Mouse (Mus musculus) kidney, embryonic 16.5 days (tissue): ENCODE results near the gene Lrrd1. TPM values are rescaled to one million over a fixed set of nuclear protein-coding genes. Genes with fewer than 3 reads are reported as not detected.
"Not testable (repeated sequence)": the region's sequence is repeated elsewhere in the genome, so short reads cannot be mapped to it uniquely, and the experiment has no call there.

Experiments used
- ATAC-seq: fragments of 200-750 bp; cut with Nextera tagmentation; 2 replicates; pipeline ENCODE4 v1.8.0; 2017; ENCODE audit warnings: moderate TSS enrichment; ENCODE audit not compliant: low FRiP score, low TSS enrichment
- H3K27ac ChIP-seq: fragments of 300-500 bp; sonication (generic); 2 replicates; pipeline ENCODE4 v1.5.1; 2014; ENCODE audit warnings: low read length
- H3K27me3 ChIP-seq: fragments of 300-500 bp; sonication (generic); 2 replicates; pipeline ENCODE4 v1.6.1; 2014; ENCODE audit warnings: low read length, control low read depth, mixed read lengths; ENCODE audit not compliant: insufficient read depth
- H3K36me3 ChIP-seq: fragments of 300-500 bp; sonication (generic); 2 replicates; pipeline ENCODE4 v1.6.1; 2014; ENCODE audit warnings: low read length, control low read depth, mixed read lengths; ENCODE audit not compliant: insufficient read depth
- H3K4me1 ChIP-seq: fragments of 300-500 bp; sonication (generic); 2 replicates; pipeline ENCODE4 v1.6.1; 2014; ENCODE audit warnings: low read length, control low read depth, mixed read lengths; ENCODE audit not compliant: insufficient read depth
- H3K4me2 ChIP-seq: fragments of 300-500 bp; sonication (generic); replicated peaks from 2 replicates; pipeline ENCODE4 v1.6.1; 2014; ENCODE audit warnings: low read depth, low read length
- H3K4me3 ChIP-seq: fragments of 300-500 bp; sonication (generic); 2 replicates; pipeline ENCODE4 v1.5.1; 2014; ENCODE audit warnings: mild to moderate bottlenecking, low read length
- H3K9ac ChIP-seq: fragments of 300-500 bp; sonication (generic); replicated peaks from 2 replicates; pipeline ENCODE4 v1.6.1; 2014; ENCODE audit warnings: low read length
- H3K9me3 ChIP-seq: fragments of 300-500 bp; sonication (generic); 2 replicates; pipeline ENCODE4 v1.6.1; 2016; ENCODE audit warnings: low read length, control low read depth
- WGBS: fragments of 180-500 bp; shearing (Covaris S2); extraction: QIAGEN DNeasy Blood & Tissue Kit; methylation state at CpG from one replicate; pipeline ENCODE4 v1.1.7; 2014; 5-methylcytosine and 5-hydroxymethylcytosine counted together
- polyA plus RNA-seq: library from polyadenylated mRNA; unstranded; fragments of >200 nt; fragmentation: Nextera tagmentation; extraction: Ambion mirVana; gene quantifications from 2 replicates; pipeline ENCODE4 v1.2.1, GENCODE M21; 2015

Gene Lrrd1
- polyA plus RNA-seq, 1 experiment from 2014 or later, result not detected

GRCm38 (mm10) chr5:3834107-3834506 lies 10.9 kb upstream of the Lrrd1 start:
- H3K4me1 ChIP-seq, result no peaks in the 10 kb centered on the region
- H3K36me3 ChIP-seq, result peaks cover 25% of the 10 kb centered on the region
- H3K4me2 ChIP-seq, result no peak overlapping the region
- ATAC-seq, result no peak
- H3K9me3 ChIP-seq, result peaks cover 8% of the 10 kb centered on the region
- no peak overlapping the region for H3K9ac ChIP-seq
- no peak overlapping the region for H3K4me3 ChIP-seq
- no peaks in the 10 kb centered on the region for H3K27me3 ChIP-seq
- no peak overlapping the region for H3K27ac ChIP-seq
- 81% methylated on average over 1 of the region's 1 CpGs for WGBS

DNA sequence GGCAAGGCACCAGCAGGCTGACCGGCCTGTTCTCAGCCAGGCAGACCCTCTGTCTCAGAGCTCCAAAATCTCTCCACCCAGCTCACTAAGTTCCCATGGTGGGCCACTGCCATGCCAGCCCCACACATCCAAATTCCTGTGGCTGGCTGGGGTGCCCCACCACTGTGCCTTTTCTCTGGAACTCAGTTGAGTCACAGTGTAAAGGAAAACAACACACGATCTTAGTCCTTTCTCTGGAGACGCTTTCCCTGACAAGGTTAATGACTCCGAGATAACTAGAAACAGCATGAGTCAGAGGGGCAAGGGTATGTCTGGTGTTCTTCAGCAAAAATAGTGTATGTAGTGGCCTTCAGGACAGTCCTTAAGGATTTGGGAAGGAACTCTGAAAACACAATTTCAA lies 25.2 kb downstream of the Lrrd1 start:
- ATAC-seq, result no peak
- 61% methylated on average over 4 of the region's 4 CpGs for WGBS
- Histone ChIP-seq H3K36me3 (no peaks in the 10 kb centered on the region), H3K4me1 (no peaks in the 10 kb centered on the region), H3K4me2 (no peak overlapping the region), H3K9ac (no peak overlapping the region), H3K27ac (no peak overlapping the region), H3K27me3 (no peaks in the 10 kb centered on the region), H3K4me3 (no peak overlapping the region), H3K9me3 (no peaks in the 10 kb centered on the region)

DNA sequence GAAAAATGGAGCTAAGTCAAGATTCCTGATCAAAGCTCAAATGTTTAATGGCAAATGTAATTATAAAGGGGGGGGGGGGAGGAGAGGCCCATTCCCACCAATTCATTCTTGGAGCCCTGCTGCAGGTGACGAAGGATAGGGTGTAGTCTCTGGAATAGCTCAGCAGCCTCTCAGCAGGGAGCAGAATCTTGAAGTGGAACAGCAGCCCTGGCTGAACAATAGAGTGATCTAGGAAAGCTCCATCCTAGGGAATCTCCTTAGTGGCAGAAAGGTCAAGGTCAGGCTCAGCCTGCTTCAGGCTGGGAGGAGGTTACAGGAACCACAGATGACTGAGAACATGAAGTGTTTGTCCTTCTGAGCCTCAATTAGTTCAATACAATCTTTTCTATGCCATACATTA lies 27.4 kb downstream of the Lrrd1 start:
- no peaks in the 10 kb centered on the region for H3K36me3 ChIP-seq
- H3K9me3 ChIP-seq, result no peaks in the 10 kb centered on the region
- no peaks in the 10 kb centered on the region for H3K27me3 ChIP-seq
- no peak for ATAC-seq
- H3K9ac ChIP-seq, result no peak overlapping the region
- H3K27ac ChIP-seq, result no peak overlapping the region
- H3K4me1 ChIP-seq, result no peaks in the 10 kb centered on the region
- H3K4me3 ChIP-seq, result no peak overlapping the region
- H3K4me2 ChIP-seq, result no peak overlapping the region
- WGBS, result 76% methylated on average over 1 of the region's 1 CpGs

DNA sequence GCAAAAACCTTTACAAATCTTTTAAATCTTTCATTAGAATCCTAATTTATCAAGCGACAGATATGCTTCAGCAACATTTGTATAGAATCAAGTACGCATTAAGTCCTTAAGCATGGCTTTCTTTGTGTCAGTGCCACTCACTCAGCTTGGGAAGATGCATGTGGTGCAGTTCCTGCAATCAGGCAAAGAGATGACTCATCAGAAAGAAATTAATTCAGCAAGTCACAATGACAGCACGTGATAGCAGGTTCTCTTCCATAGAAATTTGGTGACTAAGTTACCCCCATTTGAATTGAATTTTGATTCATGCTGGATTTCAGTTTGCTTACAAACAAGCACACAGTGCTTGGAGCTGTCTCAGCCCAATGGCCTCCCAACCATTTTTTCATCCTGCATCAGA lies 28.5 kb downstream of the Lrrd1 start:
- H3K36me3 ChIP-seq, result no peaks in the 10 kb centered on the region
- H3K9ac ChIP-seq, result no peak overlapping the region
- H3K4me3 ChIP-seq, result no peak overlapping the region
- H3K27me3 ChIP-seq, result no peaks in the 10 kb centered on the region
- no peak overlapping the region for H3K4me2 ChIP-seq
- no peak for ATAC-seq
- no peaks in the 10 kb centered on the region for H3K9me3 ChIP-seq
- 87% methylated on average over 3 of the region's 3 CpGs for WGBS
- H3K4me1 ChIP-seq, result no peaks in the 10 kb centered on the region
- H3K27ac ChIP-seq, result no peak overlapping the region

DNA sequence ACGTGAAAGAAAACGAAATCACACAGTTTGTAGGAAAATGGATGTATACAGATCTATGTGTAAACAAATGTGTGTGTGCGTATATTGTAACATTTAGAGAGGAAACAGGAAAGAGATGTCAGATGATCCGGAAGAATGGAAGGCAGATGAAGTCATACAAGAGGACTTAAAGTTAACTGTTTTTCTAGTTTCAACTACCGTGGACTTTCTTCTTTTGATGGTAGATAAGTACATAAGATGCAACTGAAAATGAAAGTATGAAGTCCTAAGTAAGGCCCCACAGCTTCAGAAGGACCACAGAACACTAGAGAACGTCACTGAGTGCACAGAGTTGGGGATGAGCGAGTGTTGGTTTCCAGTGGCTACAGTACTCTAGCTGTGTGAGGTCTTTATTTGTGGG lies 41.9 kb downstream of the Lrrd1 start:
- 88% methylated on average over 7 of the region's 7 CpGs for WGBS
- H3K9me3 ChIP-seq, ATAC-seq, H3K27me3 ChIP-seq, H3K9ac ChIP-seq, H3K4me3 ChIP-seq, H3K4me2 ChIP-seq, H3K36me3 ChIP-seq, H3K27ac ChIP-seq, H3K4me1 ChIP-seq: not testable (repeated sequence)

DNA sequence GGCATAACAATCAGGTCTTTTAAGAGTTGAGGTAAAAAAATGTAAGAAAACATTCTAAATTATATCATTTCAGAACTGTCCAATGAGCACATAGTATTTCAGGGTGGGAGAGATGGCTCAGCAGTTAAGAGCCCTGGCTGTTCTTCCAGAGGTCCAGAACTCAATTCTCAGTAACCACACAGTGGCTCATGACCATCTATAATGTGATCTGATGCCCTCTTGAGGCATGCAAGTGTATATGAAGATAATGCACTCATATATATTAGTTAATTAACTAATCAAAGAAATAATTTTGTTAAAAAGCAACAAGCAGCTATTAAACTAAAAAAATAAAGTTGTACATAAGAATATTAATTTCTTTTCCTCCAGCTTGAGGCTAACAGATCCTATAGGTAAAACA lies 44.2 kb downstream of the Lrrd1 start:
- Histone ChIP-seq H3K4me2 (no peak overlapping the region), H3K9ac (no peak overlapping the region), H3K9me3 (no peaks in the 10 kb centered on the region), H3K4me1 (peaks cover 4% of the 10 kb centered on the region), H3K36me3 (no peaks in the 10 kb centered on the region), H3K27ac (no peak overlapping the region), H3K4me3 (no peak overlapping the region), H3K27me3 (no peaks in the 10 kb centered on the region)
- no peak for ATAC-seq

DNA sequence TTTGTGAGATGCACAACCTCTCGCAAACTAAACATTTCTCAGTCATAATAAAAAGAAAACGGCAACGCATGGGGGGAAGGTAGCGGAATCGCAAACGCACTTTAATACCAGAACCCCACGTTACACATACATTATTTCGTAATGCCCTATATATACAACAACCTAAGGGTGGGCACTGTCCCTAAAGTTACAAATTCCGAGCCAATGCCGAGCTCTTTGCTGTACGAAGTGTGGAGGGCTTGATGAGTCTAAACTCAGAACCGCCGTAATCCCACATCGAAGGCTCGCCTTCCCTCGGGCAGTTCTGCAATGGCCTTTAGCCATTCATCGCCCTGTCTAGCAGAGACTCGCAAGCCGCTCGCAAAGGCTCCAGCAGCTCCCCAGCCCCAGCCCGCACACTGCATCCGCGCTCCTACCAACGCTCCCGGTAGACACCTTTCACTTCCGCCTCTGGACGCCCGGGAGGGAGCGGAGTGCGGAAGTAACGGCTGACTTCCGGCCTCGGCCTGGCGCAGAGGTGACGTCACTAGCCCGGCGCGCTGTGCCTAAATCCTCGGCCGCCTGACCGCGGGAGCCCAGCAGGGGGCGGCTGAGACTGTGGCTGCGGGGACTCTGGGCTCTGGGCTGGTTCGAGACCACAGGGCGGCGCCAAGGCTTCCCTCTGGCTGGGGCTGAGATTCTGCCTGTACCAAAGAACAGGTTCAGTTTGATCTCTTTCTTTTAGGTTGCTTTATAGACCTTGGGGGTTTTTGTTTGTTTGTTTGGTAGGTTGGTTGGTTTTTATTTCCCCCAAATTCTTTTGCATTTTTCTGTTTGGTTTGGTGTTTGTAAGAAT lies 48.7 kb downstream of the Lrrd1 start, which contains the start of gene Mterf1a:
Gene Mterf1a (minus strand): TSS at position 475 of the 835 bp plus-strand sequence.
- peak within 1 kb of the TSS; percentile 56 for H3K4me2 ChIP-seq
- H3K4me3 ChIP-seq, result peak within 1 kb of the TSS; percentile 54
- H3K27me3 ChIP-seq, H3K27ac ChIP-seq, H3K9me3 ChIP-seq, H3K4me1 ChIP-seq, H3K36me3 ChIP-seq: not testable (repeated sequence)
- peak; percentile 99 for ATAC-seq
- 2% methylated on average over 7 of the region's 47 CpGs for WGBS
- H3K9ac ChIP-seq, result peak within 1 kb of the TSS; percentile 59

GRCm38 (mm10) chr5:3894294-3894619 lies 49.3 kb downstream of the Lrrd1 start:
- not testable (repeated sequence) for H3K4me2 ChIP-seq, H3K27me3 ChIP-seq, H3K36me3 ChIP-seq, H3K4me3 ChIP-seq, H3K9ac ChIP-seq, H3K9me3 ChIP-seq, H3K4me1 ChIP-seq, ATAC-seq, H3K27ac ChIP-seq
- WGBS, result 92% methylated on average over 4 of the region's 4 CpGs

GRCm38 (mm10) chr5:3905471-3905870 lies 60.5 kb downstream of the Lrrd1 start:
- Histone ChIP-seq H3K4me2 (no peak overlapping the region), H3K27me3 (no peaks in the 10 kb centered on the region), H3K36me3 (no peaks in the 10 kb centered on the region), H3K9me3 (no peaks in the 10 kb centered on the region), H3K4me3 (no peak overlapping the region), H3K27ac (no peak overlapping the region), H3K9ac (no peak overlapping the region), H3K4me1 (no peaks in the 10 kb centered on the region)
- 74% methylated on average over 2 of the region's 2 CpGs for WGBS
- ATAC-seq, result no peak
